Mouse (Mus musculus): Measurements from ENCODE around the gene Hoxd3. TPM values are rescaled to one million over a fixed set of nuclear protein-coding genes. Genes with fewer than 3 reads are reported as not detected.
A peak's percentile ranks its signal among the peaks of the same experiment; 100 is the strongest.

Gene Hoxd3
- total RNA-seq, 1 experiment = 0.40 TPM

GRCm38 (mm10) chr2:74688795-74689573 lies 22.7 kb upstream of the Hoxd3 start:
- H3K4me3 ChIP-seq (ENCODE audit: insufficient read depth in 1 of 2, low read depth in 1 of 2, low read length in 2 of 2, poor library complexity in 1 of 2, severe bottlenecking in 1 of 2) = no peak overlapping the region
- H3K36me3 ChIP-seq (ENCODE audit: control insufficient read depth, insufficient read depth, low read length, poor library complexity, severe bottlenecking) = no peaks in the 10 kb centered on the region
- H3K9me3 ChIP-seq (ENCODE audit: control insufficient read depth, insufficient read depth, low read depth, low read length) = no peaks in the 10 kb centered on the region
- H3K27ac ChIP-seq (ENCODE audit: insufficient read depth, low read depth, low read length, poor library complexity, severe bottlenecking) = no peak overlapping the region
- no peak for TF ChIP-seq ZNF384 (IDR thresholded peaks at IDR 0.05; ENCODE audit: low read depth, low read length)
- TF ChIP-seq HCFC1 (IDR thresholded peaks at IDR 0.05; ENCODE audit: borderline replicate concordance, insufficient read depth, low read length) = no peak
- TF ChIP-seq CHD2 (IDR thresholded peaks at IDR 0.05; ENCODE audit: low read depth, low read length) = no peak
- TF ChIP-seq MAFK (IDR thresholded peaks at IDR 0.05; ENCODE audit: insufficient read depth, low read depth, low read length) = no peak
- TF ChIP-seq ZC3H11A (IDR thresholded peaks at IDR 0.05; ENCODE audit: borderline replicate concordance, low read depth, low read length) = no peak
- peaks cover 0 to 1% of the 10 kb centered on the region in 2 experiments; a peak in 1 of 4 replicates for H3K4me1 ChIP-seq (ENCODE audit: control insufficient read depth in 2 of 2, insufficient read depth in 2 of 2, low read length in 2 of 2, poor library complexity in 1 of 2)
- in situ Hi-C loops (cut with MboI; ENCODE audit: low sequenced_read_pairs in 2 of 2, unreplicated experiment in 2 of 2) = loop anchor here (10.0 to 25.0 kb wide), 2 partner anchors 56 to 898 kb away; no protein-coding TSS in a partner anchor
- H3K9ac ChIP-seq (ENCODE audit: insufficient read depth, low read depth, low read length, poor library complexity, severe bottlenecking) = no peak overlapping the region
- no peak for DNase-seq (ENCODE audit: low read depth, low spot score)

GRCm38 (mm10) chr2:74689574-74690337 lies 22.0 kb upstream of the Hoxd3 start:
- Histone ChIP-seq H3K36me3 (ENCODE audit: control insufficient read depth, insufficient read depth, low read length, poor library complexity, severe bottlenecking) (no peaks in the 10 kb centered on the region), H3K9ac (ENCODE audit: insufficient read depth, low read depth, low read length, poor library complexity, severe bottlenecking) (no peak overlapping the region), H3K27ac (ENCODE audit: insufficient read depth, low read depth, low read length, poor library complexity, severe bottlenecking) (no peak overlapping the region), H3K9me3 (ENCODE audit: control insufficient read depth, insufficient read depth, low read depth, low read length) (no peaks in the 10 kb centered on the region), H3K4me3 (ENCODE audit: insufficient read depth in 1 of 2, low read depth in 1 of 2, low read length in 2 of 2, poor library complexity in 1 of 2, severe bottlenecking in 1 of 2) (no peak overlapping the region), H3K4me1 (ENCODE audit: control insufficient read depth in 2 of 2, insufficient read depth in 2 of 2, low read length in 2 of 2, poor library complexity in 1 of 2) (peaks cover 0 to 1% of the 10 kb centered on the region in 2 experiments; a peak in 1 of 4 replicates)
- in situ Hi-C loops (cut with MboI; ENCODE audit: low sequenced_read_pairs in 2 of 2, unreplicated experiment in 2 of 2) = loop anchor here (5.0 to 25.0 kb wide), 3 partner anchors 48 to 898 kb away; no protein-coding TSS in a partner anchor
- TF ChIP-seq ZC3H11A (IDR thresholded peaks at IDR 0.05; ENCODE audit: borderline replicate concordance, low read depth, low read length) (no peak), HCFC1 (IDR thresholded peaks at IDR 0.05; ENCODE audit: borderline replicate concordance, insufficient read depth, low read length) (no peak), ZNF384 (IDR thresholded peaks at IDR 0.05; ENCODE audit: low read depth, low read length) (peak; percentile 34; the same call in 1 of the 2 replicates), MAFK (IDR thresholded peaks at IDR 0.05; ENCODE audit: insufficient read depth, low read depth, low read length) (no peak), CHD2 (IDR thresholded peaks at IDR 0.05; ENCODE audit: low read depth, low read length) (no peak)
- DNase-seq (ENCODE audit: low read depth, low spot score) = no peak

GRCm38 (mm10) chr2:74690338-74690716 lies 21.4 kb upstream of the Hoxd3 start:
- no peak overlapping the region for H3K27ac ChIP-seq (ENCODE audit: insufficient read depth, low read depth, low read length, poor library complexity, severe bottlenecking)
- H3K9me3 ChIP-seq (ENCODE audit: control insufficient read depth, insufficient read depth, low read depth, low read length) = no peaks in the 10 kb centered on the region
- in situ Hi-C loops (cut with MboI; ENCODE audit: low sequenced_read_pairs in 2 of 2, unreplicated experiment in 2 of 2) = loop anchor here in 1 of 2 experiments (5.0 to 25.0 kb wide), 2 partner anchors 47 to 897 kb away; no protein-coding TSS in a partner anchor
- H3K4me3 ChIP-seq (ENCODE audit: insufficient read depth in 1 of 2, low read depth in 1 of 2, low read length in 2 of 2, poor library complexity in 1 of 2, severe bottlenecking in 1 of 2) = no peak overlapping the region
- H3K36me3 ChIP-seq (ENCODE audit: control insufficient read depth, insufficient read depth, low read length, poor library complexity, severe bottlenecking) = no peaks in the 10 kb centered on the region
- no peak for TF ChIP-seq ZC3H11A (IDR thresholded peaks at IDR 0.05; ENCODE audit: borderline replicate concordance, low read depth, low read length)
- TF ChIP-seq MAFK (IDR thresholded peaks at IDR 0.05; ENCODE audit: insufficient read depth, low read depth, low read length) = no peak
- TF ChIP-seq CHD2 (IDR thresholded peaks at IDR 0.05; ENCODE audit: low read depth, low read length) = no peak
- TF ChIP-seq ZNF384 (IDR thresholded peaks at IDR 0.05; ENCODE audit: low read depth, low read length) = no peak
- TF ChIP-seq HCFC1 (IDR thresholded peaks at IDR 0.05; ENCODE audit: borderline replicate concordance, insufficient read depth, low read length) = no peak
- H3K4me1 ChIP-seq (ENCODE audit: control insufficient read depth in 2 of 2, insufficient read depth in 2 of 2, low read length in 2 of 2, poor library complexity in 1 of 2) = peaks cover 0 to 1% of the 10 kb centered on the region in 2 experiments; a peak in 1 of 4 replicates
- H3K9ac ChIP-seq (ENCODE audit: insufficient read depth, low read depth, low read length, poor library complexity, severe bottlenecking) = no peak overlapping the region
- DNase-seq (ENCODE audit: low read depth, low spot score) = no peak

Data from ES-E14 (cell line).